Mouse (Mus musculus) liver, embryonic 14.5 days (tissue): Measurements from ENCODE around the gene Cdh22.

Source experiments
- CTCF ChIP-seq: IDR thresholded peaks from 2 replicates; pipeline ENCODE4 v1.5.1; 2016; ENCODE audit warnings: antibody characterized with exemption, low read depth, control low read depth
- EP300 ChIP-seq: IDR thresholded peaks from 2 replicates; pipeline ENCODE4 v1.6.1; 2016; ENCODE audit warnings: antibody characterized with exemption, low read depth

GRCm38 (mm10) chr2:165133566-165133965 is 101.1 kb downstream of the Cdh22 start:
- TF ChIP-seq EP300, result no peak
- no peak for TF ChIP-seq CTCF
